Mouse (Mus musculus): Measurements from ENCODE around the gene Isg15. TPM values are rescaled to one million over a fixed set of nuclear protein-coding genes. Genes with fewer than 3 reads are reported as not detected.
"Not testable (repeated sequence)": the region's sequence is repeated elsewhere in the genome, so short reads cannot be mapped to it uniquely, and the experiment has no call there.

Gene Isg15
- total and polyA plus RNA-seq, 3 experiments, result 4.8 to 5.4 TPM; not detected in 1

GRCm38 (mm10) chr4:156166477-156166876, 34.1 kb downstream of the Isg15 start:
- Histone ChIP-seq H3K4me1 (ENCODE audit: control insufficient read depth in 1 of 2, insufficient read depth in 2 of 2, low read length in 2 of 2) (no peaks in the 10 kb centered on the region; a peak in 1 of 4 replicates), H3K36me3 (ENCODE audit: control insufficient read depth in 1 of 2, insufficient read depth in 2 of 2, low read length in 2 of 2) (no peaks in the 10 kb centered on the region; a peak in 1 of 4 replicates)
- DNase-seq (ENCODE audit: low read depth, low spot score), result no peak

GRCm38 (mm10) chr4:156154771-156155170, 45.8 kb downstream of the Isg15 start:
- no peak for TF ChIP-seq POLR2AphosphoS5 (IDR thresholded peaks at IDR 0.05; ENCODE audit: borderline replicate concordance, low read depth, low read length)
- no peak for TF ChIP-seq MYC (IDR thresholded peaks at IDR 0.05; ENCODE audit: low read depth, low read length)
- no peak for TF ChIP-seq RCOR1 (IDR thresholded peaks at IDR 0.05; ENCODE audit: low read depth, low read length)
- no peak for TF ChIP-seq KAT2A (conservative IDR thresholded peaks at IDR 0.05; ENCODE audit: low read depth, low read length)
- TF ChIP-seq SMC3 (IDR thresholded peaks at IDR 0.05; ENCODE audit: low read depth, low read length), result no peak
- no peak for TF ChIP-seq TBP (IDR thresholded peaks at IDR 0.05; ENCODE audit: low read depth, low read length)
- no peak for TF ChIP-seq ZKSCAN1 (IDR thresholded peaks at IDR 0.05; ENCODE audit: low read depth, low read length)
- TF ChIP-seq POLR2AphosphoS2 (IDR thresholded peaks at IDR 0.05; ENCODE audit: low read length), result no peak
- no peak for TF ChIP-seq JUND (IDR thresholded peaks at IDR 0.05; ENCODE audit: low read depth, low read length)
- TF ChIP-seq USF1 (IDR thresholded peaks at IDR 0.05; ENCODE audit: low read depth, low read length), result no peak
- no peak for TF ChIP-seq TCF12 (IDR thresholded peaks at IDR 0.05; ENCODE audit: low read depth, low read length)
- TF ChIP-seq TAL1 (IDR thresholded peaks at IDR 0.05; ENCODE audit: low read length), result no peak
- TF ChIP-seq MAFK (IDR thresholded peaks at IDR 0.05; ENCODE audit: borderline replicate concordance, low read depth, low read length), result no peak
- no peak for TF ChIP-seq EP300 (IDR thresholded peaks at IDR 0.05; ENCODE audit: low read depth in 1 of 2, low read length in 2 of 2)
- TF ChIP-seq CHD2 (IDR thresholded peaks at IDR 0.05; ENCODE audit: low read length), result no peak
- no peak for TF ChIP-seq HCFC1 (IDR thresholded peaks at IDR 0.05; ENCODE audit: low read depth, low read length)
- TF ChIP-seq E2F4 (IDR thresholded peaks at IDR 0.05; ENCODE audit: borderline replicate concordance, low read depth, low read length), result no peak
- Histone ChIP-seq H3K27me3 (ENCODE audit: control insufficient read depth in 1 of 2, insufficient read depth in 2 of 2, low read length in 2 of 2) (no peaks in the 10 kb centered on the region), H3K4me1 (ENCODE audit: control insufficient read depth in 1 of 2, insufficient read depth in 2 of 2, low read length in 2 of 2) (no peaks in the 10 kb centered on the region), H3K79me2 (ENCODE audit: control insufficient read depth, insufficient read depth, low read length, poor library complexity) (no peaks in the 10 kb centered on the region), H3K9me3 (replicated peaks; ENCODE audit: insufficient read depth, low read length) (no peaks in the 10 kb centered on the region), H3K4me3 (ENCODE audit: control insufficient read depth in 1 of 2, insufficient read depth in 1 of 2, low read depth in 2 of 2, low read length in 2 of 2) (no peak overlapping the region), H3K9ac (ENCODE audit: control insufficient read depth, low read depth, low read length, poor library complexity, severe bottlenecking) (no peak overlapping the region), H3K27ac (ENCODE audit: control insufficient read depth, low read depth, low read length) (no peak overlapping the region), H3K36me3 (ENCODE audit: control insufficient read depth in 1 of 2, insufficient read depth in 2 of 2, low read length in 2 of 2) (no peaks in the 10 kb centered on the region)
- DNase-seq (ENCODE audit: low read depth, low spot score), result no peak

More at GRCm38 (mm10) chr4:156166477-156166876, 34.1 kb downstream of the Isg15 start:
- no peaks in the 10 kb centered on the region for H3K9me3 ChIP-seq (replicated peaks; ENCODE audit: insufficient read depth, low read length)
- H3K27me3 ChIP-seq (ENCODE audit: control insufficient read depth in 1 of 2, insufficient read depth in 2 of 2, low read length in 2 of 2), result no peaks in the 10 kb centered on the region
- TF ChIP-seq JUND (IDR thresholded peaks at IDR 0.05; ENCODE audit: low read depth, low read length) (no peak), CTCF (IDR thresholded peaks at IDR 0.05 in 2 of 3, conservative IDR thresholded peaks at IDR 0.05 in 1 of 3; ENCODE audit: control insufficient read depth in 1 of 3, insufficient read depth in 1 of 3, low read depth in 2 of 3, low read length in 3 of 3, poor library complexity in 1 of 3, severe bottlenecking in 1 of 3) (peak in 1 of 3 experiments; percentile 3; a peak in 1 of 6 replicates)
- H3K79me2 ChIP-seq (ENCODE audit: control insufficient read depth, insufficient read depth, low read length, poor library complexity), result no peaks in the 10 kb centered on the region
- H3K4me3 ChIP-seq (ENCODE audit: control insufficient read depth in 1 of 2, insufficient read depth in 1 of 2, low read depth in 2 of 2, low read length in 2 of 2), result no peak overlapping the region
- H3K27ac ChIP-seq (ENCODE audit: control insufficient read depth, low read depth, low read length), result no peak overlapping the region
- no peak overlapping the region for H3K9ac ChIP-seq (ENCODE audit: control insufficient read depth, low read depth, low read length, poor library complexity, severe bottlenecking)

- H3K36me3 ChIP-seq (ENCODE audit: control insufficient read depth in 1 of 2, insufficient read depth in 2 of 2, low read length in 2 of 2); H3K79me2 ChIP-seq (ENCODE audit: control insufficient read depth, insufficient read depth, low read length, poor library complexity); H3K9ac ChIP-seq (ENCODE audit: control insufficient read depth, low read depth, low read length, poor library complexity, severe bottlenecking); H3K9me3 ChIP-seq (replicated peaks; ENCODE audit: insufficient read depth, low read length); H3K27ac ChIP-seq (ENCODE audit: control insufficient read depth, low read depth, low read length); H3K4me3 ChIP-seq (ENCODE audit: control insufficient read depth in 1 of 2, insufficient read depth in 1 of 2, low read depth in 2 of 2, low read length in 2 of 2); H3K4me1 ChIP-seq (ENCODE audit: control insufficient read depth in 1 of 2, insufficient read depth in 2 of 2, low read length in 2 of 2); H3K27me3 ChIP-seq (ENCODE audit: control insufficient read depth in 1 of 2, insufficient read depth in 2 of 2, low read length in 2 of 2): not testable (repeated sequence)
- peak; percentile 25 for DNase-seq (ENCODE audit: low read depth, low spot score)
These were observed 49.7 kb downstream of the Isg15 start for GRCm38 (mm10) chr4:156150887-156151286.
